In the genomic region with DNA sequence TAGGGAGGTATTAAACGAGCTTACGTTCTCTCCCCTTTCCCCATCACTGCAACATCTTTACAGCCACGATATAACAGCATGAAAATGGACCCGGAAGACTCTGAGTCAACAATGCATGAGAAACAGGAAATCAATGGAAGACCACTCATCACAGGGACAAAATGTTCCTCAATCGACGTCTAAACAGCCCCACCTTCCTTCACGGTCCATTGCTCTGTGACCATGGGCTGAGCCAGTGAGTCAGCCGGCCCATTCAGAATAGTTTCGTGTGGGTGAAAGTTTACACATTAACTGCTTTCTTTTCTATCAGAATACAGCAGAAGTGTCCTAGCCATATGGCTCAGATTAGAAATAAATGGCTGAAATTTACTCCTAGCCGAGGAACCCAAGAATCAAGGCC, we compare ENCODE assay signal across 37 mouse cellular contexts. TPM values are rescaled to one million over a fixed set of nuclear protein-coding genes. Genes with fewer than 3 reads are reported as not detected.
DNase-seq lines count a peak whose midpoint lies in the region; ATAC-seq and TF ChIP-seq lines count a peak whose summit lies in the region.
"Had no signal": no experiment of that assay in that cellular context is flagged by ENCODE, and none has a peak within 500 bp of the region (broad histone marks: within the 10 kb centered on the region; RNA-seq: fewer than 3 reads in every experiment).

No protein-coding gene starts in this region.

- no peak overlapping the region for H3K4me2 ChIP-seq in kidney, embryonic 15.5 days
- no peak overlapping the region for H3K4me2 ChIP-seq in kidney, postnatal 0 days (ENCODE audit: low read length)
- H3K4me2 ChIP-seq: embryonic facial prominence, embryonic 13.5 days; heart, embryonic 12.5 days; hindbrain, embryonic 14.5 days; liver, embryonic 13.5 days; lung, embryonic 14.5 days; midbrain, embryonic 15.5 days had no signal

- H3K27me3 ChIP-seq in kidney, embryonic 15.5 days: no peaks in the 10 kb centered on the region
- no peaks in the 10 kb centered on the region for H3K27me3 ChIP-seq in kidney, postnatal 0 days (ENCODE audit: insufficient read depth, low read length)
- H3K27me3 ChIP-seq: embryonic facial prominence, embryonic 13.5 days; heart, embryonic 12.5 days; liver, embryonic 13.5 days; midbrain, embryonic 15.5 days had no signal

- no peak overlapping the region for H3K4me3 ChIP-seq in kidney, embryonic 15.5 days (replicated peaks)
- no peak overlapping the region for H3K4me3 ChIP-seq in kidney, postnatal 0 days (replicated peaks; ENCODE audit: low read depth, low read length)
- H3K4me3 ChIP-seq: embryonic facial prominence, embryonic 13.5 days; forebrain, embryonic 10.5 days; heart, adult 2 months; heart, embryonic 12.5 days; liver, embryonic 13.5 days; midbrain, embryonic 10.5 days; midbrain, embryonic 15.5 days had no signal

- no peaks in the 10 kb centered on the region for H3K9me3 ChIP-seq in kidney, embryonic 15.5 days (replicated peaks)
- no peaks in the 10 kb centered on the region for H3K9me3 ChIP-seq in kidney, postnatal 0 days (replicated peaks; ENCODE audit: low read length)
- H3K9me3 ChIP-seq: embryonic facial prominence, embryonic 13.5 days; forebrain, embryonic 10.5 days; heart, embryonic 12.5 days; liver, embryonic 13.5 days; midbrain, embryonic 10.5 days; midbrain, embryonic 15.5 days had no signal

- 0 out of 2 replicates have a peak, but pooled peaks cover 2% of the 10 kb centered on the region for H3K4me1 ChIP-seq in kidney, embryonic 15.5 days
- H3K4me1 ChIP-seq in kidney, postnatal 0 days (replicated peaks; ENCODE audit: insufficient read depth, low read length): no peaks in the 10 kb centered on the region
- H3K4me1 ChIP-seq: embryonic facial prominence, embryonic 13.5 days; forebrain, embryonic 10.5 days; heart, embryonic 12.5 days; midbrain, embryonic 10.5 days; midbrain, embryonic 15.5 days had no signal

- no peak overlapping the region for H3K27ac ChIP-seq in kidney, embryonic 15.5 days
- H3K27ac ChIP-seq in kidney, postnatal 0 days: no peak overlapping the region
- H3K27ac ChIP-seq: embryonic facial prominence, embryonic 13.5 days; forebrain, embryonic 10.5 days; heart, adult 2 months; hindbrain, embryonic 14.5 days; liver, embryonic 13.5 days; midbrain, embryonic 10.5 days; midbrain, embryonic 15.5 days had no signal

- ATAC-seq in kidney, embryonic 15.5 days (replicated peaks; ENCODE audit: low FRiP score): no peak
- no peak; the same call in 1 of the 2 replicates for ATAC-seq in kidney, postnatal 0 days (replicated peaks; ENCODE audit: low FRiP score, low read depth)
- ATAC-seq: forebrain, embryonic 16.5 days; inflammation-experienced regulatory T-cells, adult 6 months; midbrain, embryonic 15.5 days had no signal

- no peaks in the 10 kb centered on the region for H3K36me3 ChIP-seq in kidney, embryonic 15.5 days
- no peaks in the 10 kb centered on the region for H3K36me3 ChIP-seq in kidney, postnatal 0 days (ENCODE audit: insufficient read depth, low read length)
- H3K36me3 ChIP-seq: embryonic facial prominence, embryonic 13.5 days; forebrain, embryonic 10.5 days; heart, embryonic 12.5 days; liver, embryonic 13.5 days; midbrain, embryonic 10.5 days; midbrain, embryonic 15.5 days had no signal

- 54% methylated on average over 10 of the region's 10 CpGs for WGBS in kidney, embryonic 15.5 days
- WGBS in kidney, postnatal 0 days: 52% methylated on average over 10 of the region's 10 CpGs

- intact Hi-C loops in heart, postnatal 10 days (cut with DNase I): no loop called here

- TF ChIP-seq CTCF in kidney, postnatal 0 days (IDR thresholded peaks at IDR 0.05; ENCODE audit: low read depth): no peak

- no peak overlapping the region for H3K9ac ChIP-seq in kidney, embryonic 15.5 days
- H3K9ac ChIP-seq in kidney, postnatal 0 days (ENCODE audit: low read depth, low read length): no peak overlapping the region
- H3K9ac ChIP-seq: embryonic facial prominence, embryonic 13.5 days; heart, embryonic 12.5 days; hindbrain, embryonic 14.5 days; liver, embryonic 13.5 days; lung, embryonic 14.5 days; midbrain, embryonic 15.5 days had no signal

- DNase-seq in kidney, adult 11 months: peak; percentile 24
- DNase-seq in Muller cell, postnatal 12 days (ENCODE audit: inconsistent ontology term): peak; percentile 58
- peak; percentile 27 for DNase-seq in kidney, postnatal 0 days (ENCODE audit: low spot score)
- DNase-seq in kidney, postnatal 4 days: peak; percentile 11 to 25
- DNase-seq in layer of hippocampus, adult 9-11 months: no peak
- DNase-seq in heart, postnatal 10 days: no peak
- DNase-seq in left cerebral cortex, adult 18-20 months (ENCODE audit: low spot score in 2 of 2): no peak
- DNase-seq: adrenal gland, postnatal 25 days; cerebellum, adult 11-12 months; cerebellum, adult 9-11 months; heart, adult 2 months; left cerebral cortex, postnatal 4 days; liver, embryonic 13.5 days; lung, embryonic 14.5 days; lung, postnatal 14 days; thymus, postnatal 14 days had no signal

RNA-seq across cellular contexts. Expression of a gene that starts 16.8 kb away (rescaled TPM):
- 1.2 and 1.7 TPM in 2 replicates for polyA plus RNA-seq in kidney, embryonic 15.5 days (2015; fragmentation: Nextera tagmentation; extraction: Ambion mirVana)
- 3.6 and 5.0 TPM in 2 replicates for polyA plus RNA-seq in kidney, postnatal 0 days (2015; fragmentation: Nextera tagmentation; extraction: Ambion mirVana)
- total RNA-seq in heart, postnatal 10 days (2021): under 1 TPM; 0.26 to 0.30 TPM
- not detected for total RNA-seq in left cerebral cortex, adult 18-20 months (2021)
- total RNA-seq: common myeloid progenitor, adult 5-6 weeks; heart, adult 2 months; hematopoietic stem cell, adult 5-6 weeks; layer of hippocampus, adult 18-20 months; layer of hippocampus, postnatal 14 days; left cerebral cortex, adult 8-10 months; left cerebral cortex, postnatal 4 days; MEL; neutrophil, adult 5-6 weeks had no signal
- polyA plus RNA-seq: forebrain, embryonic 16.5 days; hindbrain, embryonic 14.5 days; inflammation-experienced regulatory T-cells, adult 6 months had no signal

RNA-seq across cellular contexts. Expression of a gene that starts 32.7 kb away (rescaled TPM):
- not detected in 2 replicates for polyA plus RNA-seq in kidney, embryonic 15.5 days (2015; fragmentation: Nextera tagmentation; extraction: Ambion mirVana)
- not detected in 2 replicates for polyA plus RNA-seq in kidney, postnatal 0 days (2015; fragmentation: Nextera tagmentation; extraction: Ambion mirVana)
- not detected for total RNA-seq in heart, postnatal 10 days (2021)
- total RNA-seq in left cerebral cortex, adult 18-20 months (2021): 10 to 100 TPM; 10.8 to 12.0 TPM
- total RNA-seq: adrenal gland, postnatal 25 days; common myeloid progenitor, adult 5-6 weeks; gastrocnemius, postnatal 4 days; heart, adult 2 months; hematopoietic stem cell, adult 5-6 weeks; MEL had no signal
- polyA plus RNA-seq: embryonic facial prominence, embryonic 13.5 days; forebrain, embryonic 10.5 days; heart, adult 2 months; heart, embryonic 12.5 days; heart, postnatal 0 days; hindbrain, embryonic 14.5 days; inflammation-experienced regulatory T-cells, adult 6 months; liver, embryonic 13.5 days; lung, embryonic 14.5 days; midbrain, embryonic 10.5 days; neural tube, embryonic 11.5 days; stomach, embryonic 14.5 days had no signal

RNA-seq across cellular contexts. Expression of a gene that starts 38.2 kb away (rescaled TPM):
- 19.9 and 20.3 TPM in 2 replicates for polyA plus RNA-seq in kidney, embryonic 15.5 days (2015; fragmentation: Nextera tagmentation; extraction: Ambion mirVana)
- 30.6 and 31.8 TPM in 2 replicates for polyA plus RNA-seq in kidney, postnatal 0 days (2015; fragmentation: Nextera tagmentation; extraction: Ambion mirVana)
- total RNA-seq in heart, postnatal 10 days (2021): under 1 TPM in 1 of 2 experiments, not detected in 1; 0.17 TPM
- total RNA-seq in left cerebral cortex, adult 18-20 months (2021): not detected
- total RNA-seq: adrenal gland, postnatal 25 days; common myeloid progenitor, adult 5-6 weeks; gastrocnemius, adult 8-10 months; heart, adult 2 months; hematopoietic stem cell, adult 5-6 weeks; layer of hippocampus, adult 18-20 months; layer of hippocampus, postnatal 14 days; left cerebral cortex, adult 8-10 months; left cerebral cortex, postnatal 4 days; MEL had no signal
- polyA plus RNA-seq: forebrain, embryonic 16.5 days; inflammation-experienced regulatory T-cells, adult 6 months; midbrain, embryonic 10.5 days; midbrain, embryonic 15.5 days; neural tube, embryonic 11.5 days had no signal

Comparison
In these comparisons a context has a peak if more than half of its experiments do, and no peak if none do; other contexts are left out.
1. DNase-seq: peak in kidney, adult 11 months (single experiment), Muller cell, postnatal 12 days (single experiment), kidney, postnatal 0 days (single experiment) and kidney, postnatal 4 days (2 of 2); none in layer of hippocampus, adult 9-11 months (single experiment), heart, postnatal 10 days (0 of 2) and left cerebral cortex, adult 18-20 months (0 of 2).
2. RNA of a gene that starts 32.7 kb away (total RNA-seq): 10.8 to 12.0 TPM in left cerebral cortex, adult 18-20 months; not detected in heart, postnatal 10 days; every median in the first group is over 10 times any median in the second.